Mouse (Mus musculus) neural tube, embryonic 11.5 days (tissue): Measurements from ENCODE around the gene Phactr3. TPM values are rescaled to one million over a fixed set of nuclear protein-coding genes. Genes with fewer than 3 reads are reported as not detected.

ENCODE experiments used
- ATAC-seq: fragments of 200-750 bp; cut with Nextera tagmentation; 2 replicates; pipeline ENCODE4 v1.8.0; 2017; ENCODE audit warnings: moderate number of reproducible peaks, mild to moderate bottlenecking, moderate TSS enrichment, moderate library complexity; ENCODE audit not compliant: insufficient read depth, low FRiP score, low TSS enrichment
- DNase-seq: peaks from one replicate; pipeline ENCODE4 v3.0.0-alpha.2; 2015; ENCODE audit warnings: low spot score
- H3K27ac ChIP-seq: fragments of 300-500 bp; sonication (generic); 2 replicates; pipeline ENCODE4 v1.5.1; 2014; ENCODE audit warnings: low read depth, mild to moderate bottlenecking, low read length
- H3K27me3 ChIP-seq: fragments of 300-500 bp; sonication (generic); 2 replicates; pipeline ENCODE4 v1.6.1; 2014; ENCODE audit warnings: mild to moderate bottlenecking, low read length, mixed read lengths; ENCODE audit not compliant: control insufficient read depth, insufficient read depth
- H3K36me3 ChIP-seq: fragments of 300-500 bp; sonication (generic); 2 replicates; pipeline ENCODE4 v1.6.1; 2014; ENCODE audit warnings: mild to moderate bottlenecking, low read length, moderate library complexity, mixed read lengths; ENCODE audit not compliant: control insufficient read depth, insufficient read depth
- H3K4me1 ChIP-seq: fragments of 300-500 bp; sonication (generic); 2 replicates; pipeline ENCODE4 v1.6.1; 2014; ENCODE audit warnings: low read length, mixed read lengths; ENCODE audit not compliant: control insufficient read depth, insufficient read depth
- H3K4me2 ChIP-seq: fragments of 300-500 bp; sonication (generic); 2 replicates; pipeline ENCODE4 v1.6.1; 2014; ENCODE audit warnings: low read depth, mild to moderate bottlenecking, moderate library complexity
- H3K4me3 ChIP-seq: fragments of 300-500 bp; sonication (generic); 2 replicates; pipeline ENCODE4 v1.5.1; 2014; ENCODE audit warnings: low read depth, low read length
- H3K9ac ChIP-seq: fragments of 300-500 bp; sonication (generic); 2 replicates; pipeline ENCODE4 v1.6.1; 2014; ENCODE audit warnings: mild to moderate bottlenecking, low read length
- H3K9me3 ChIP-seq: fragments of 300-500 bp; sonication (generic); 2 replicates; pipeline ENCODE4 v1.6.1; 2016; ENCODE audit warnings: low read length; ENCODE audit not compliant: control insufficient read depth
- WGBS: fragments of 180-500 bp; shearing (Covaris S2); extraction: QIAGEN DNeasy Blood & Tissue Kit; methylation state at CpG from one replicate; pipeline ENCODE4 v1.1.7; 2014; 5-methylcytosine and 5-hydroxymethylcytosine counted together
- polyA plus RNA-seq: library from polyadenylated mRNA; unstranded; fragments of >200 nt; fragmentation: Nextera tagmentation; extraction: Ambion mirVana; gene quantifications from 2 replicates; pipeline ENCODE4 v1.2.1, GENCODE M21; 2014

The Phactr3 gene
- polyA plus RNA-seq, 1 experiment from 2014 or later = 14.7 TPM

GRCm38 (mm10) chr2:178120651-178121374 is 2.0 kb downstream of the Phactr3 start:
- H3K9ac ChIP-seq = no peak overlapping the region
- no peak for ATAC-seq
- no peak overlapping the region for H3K4me2 ChIP-seq
- no peak for DNase-seq
- H3K36me3 ChIP-seq = no peaks in the 10 kb centered on the region
- H3K4me1 ChIP-seq = peaks cover 15% of the 10 kb centered on the region; the same call in 1 of the 2 replicates
- 92% methylated on average over 8 of the region's 8 CpGs for WGBS
- no peaks in the 10 kb centered on the region for H3K9me3 ChIP-seq
- peaks cover 10% of the 10 kb centered on the region; the same call in 1 of the 2 replicates for H3K27me3 ChIP-seq
- no peak overlapping the region for H3K4me3 ChIP-seq
- no peak overlapping the region for H3K27ac ChIP-seq

GRCm38 (mm10) chr2:178121375-178121688 is 2.6 kb downstream of the Phactr3 start:
- H3K9ac ChIP-seq = no peak overlapping the region
- DNase-seq (no peak), ATAC-seq (no peak)
- H3K36me3 ChIP-seq = no peaks in the 10 kb centered on the region
- peaks cover 10% of the 10 kb centered on the region; the same call in 1 of the 2 replicates for H3K27me3 ChIP-seq
- H3K4me3 ChIP-seq = no peak overlapping the region
- 39% methylated on average over 2 of the region's 2 CpGs for WGBS
- no peaks in the 10 kb centered on the region for H3K9me3 ChIP-seq
- no peak overlapping the region for H3K4me2 ChIP-seq
- H3K4me1 ChIP-seq = peaks cover 15% of the 10 kb centered on the region; the same call in 1 of the 2 replicates
- no peak overlapping the region for H3K27ac ChIP-seq

GRCm38 (mm10) chr2:178121946-178122665 is 3.3 kb downstream of the Phactr3 start:
- no peak overlapping the region for H3K4me3 ChIP-seq
- H3K36me3 ChIP-seq = no peaks in the 10 kb centered on the region
- H3K27me3 ChIP-seq = peaks cover 10% of the 10 kb centered on the region; the same call in 1 of the 2 replicates
- no peaks in the 10 kb centered on the region for H3K9me3 ChIP-seq
- DNase-seq (peak; percentile 33), ATAC-seq (0 out of 2 replicates have a peak, but pooled peaks have one; percentile 3)
- no peak overlapping the region for H3K9ac ChIP-seq
- H3K4me2 ChIP-seq = no peak overlapping the region
- no peak overlapping the region for H3K27ac ChIP-seq
- H3K4me1 ChIP-seq = peaks cover 15% of the 10 kb centered on the region; the same call in 1 of the 2 replicates
- 24% methylated on average over 4 of the region's 4 CpGs for WGBS

- Histone ChIP-seq H3K4me1 (peaks cover 15% of the 10 kb centered on the region; the same call in 1 of the 2 replicates), H3K4me3 (no peak overlapping the region), H3K27ac (no peak overlapping the region), H3K9ac (no peak overlapping the region), H3K36me3 (no peaks in the 10 kb centered on the region), H3K4me2 (no peak overlapping the region), H3K9me3 (no peaks in the 10 kb centered on the region), H3K27me3 (peaks cover 8% of the 10 kb centered on the region; the same call in 1 of the 2 replicates)
- ATAC-seq (no peak), DNase-seq (no peak)
- WGBS = 80% methylated on average over 15 of the region's 15 CpGs
These were observed 4.7 kb downstream of the Phactr3 start for GRCm38 (mm10) chr2:178123466-178123865.

- H3K4me1 ChIP-seq = 0 out of 2 replicates have a peak, but pooled peaks cover 9% of the 10 kb centered on the region
- DNase-seq (no peak), ATAC-seq (no peak)
- H3K9ac ChIP-seq = no peak overlapping the region
- WGBS = 69% methylated on average over 8 of the region's 8 CpGs
- no peak overlapping the region for H3K27ac ChIP-seq
- no peaks in the 10 kb centered on the region for H3K36me3 ChIP-seq
- no peak overlapping the region for H3K4me2 ChIP-seq
- no peak overlapping the region for H3K4me3 ChIP-seq
- no peaks in the 10 kb centered on the region for H3K27me3 ChIP-seq
- H3K9me3 ChIP-seq = no peaks in the 10 kb centered on the region
These were observed 6.7 kb downstream of the Phactr3 start for GRCm38 (mm10) chr2:178125427-178125826.

- H3K9me3 ChIP-seq = no peaks in the 10 kb centered on the region
- DNase-seq (peak; percentile 4), ATAC-seq (no peak)
- H3K4me2 ChIP-seq = no peak overlapping the region
- H3K4me1 ChIP-seq = 0 out of 2 replicates have a peak, but pooled peaks cover 8% of the 10 kb centered on the region
- no peak overlapping the region for H3K27ac ChIP-seq
- H3K27me3 ChIP-seq = no peaks in the 10 kb centered on the region
- 90% methylated on average over 7 of the region's 7 CpGs for WGBS
- H3K36me3 ChIP-seq = no peaks in the 10 kb centered on the region
- no peak overlapping the region for H3K9ac ChIP-seq
- H3K4me3 ChIP-seq = no peak overlapping the region
These were observed 7.5 kb downstream of the Phactr3 start for GRCm38 (mm10) chr2:178126041-178126820.

- Histone ChIP-seq H3K27ac (no peak overlapping the region), H3K4me1 (no peaks in the 10 kb centered on the region), H3K4me2 (no peak overlapping the region), H3K36me3 (no peaks in the 10 kb centered on the region), H3K4me3 (no peak overlapping the region), H3K9me3 (no peaks in the 10 kb centered on the region), H3K9ac (no peak overlapping the region), H3K27me3 (no peaks in the 10 kb centered on the region)
- DNase-seq (peak; percentile 7), ATAC-seq (no peak)
- WGBS = 83% methylated on average over 5 of the region's 5 CpGs
These were observed 9.8 kb downstream of the Phactr3 start for GRCm38 (mm10) chr2:178128594-178128993.

- 81% methylated on average over 4 of the region's 4 CpGs for WGBS
- H3K4me3 ChIP-seq = no peak overlapping the region
These were observed 10.4 kb downstream of the Phactr3 start for GRCm38 (mm10) chr2:178129161-178129560.

More at GRCm38 (mm10) chr2:178129161-178129560, 10.4 kb downstream of the Phactr3 start:
- DNase-seq (peak; percentile 5), ATAC-seq (no peak)
- Histone ChIP-seq H3K27ac (no peak overlapping the region), H3K9ac (no peak overlapping the region), H3K27me3 (no peaks in the 10 kb centered on the region), H3K4me1 (no peaks in the 10 kb centered on the region), H3K4me2 (no peak overlapping the region), H3K36me3 (no peaks in the 10 kb centered on the region), H3K9me3 (no peaks in the 10 kb centered on the region)
